Mouse (Mus musculus): ENCODE results near the gene Palm2. TPM values are rescaled to one million over a fixed set of nuclear protein-coding genes. Genes with fewer than 3 reads are reported as not detected.
A peak's percentile ranks its signal among the peaks of the same experiment; 100 is the strongest.

Gene Palm2
- polyA plus RNA-seq, 1 experiment from 2014 or later = 29.0 TPM

DNA sequence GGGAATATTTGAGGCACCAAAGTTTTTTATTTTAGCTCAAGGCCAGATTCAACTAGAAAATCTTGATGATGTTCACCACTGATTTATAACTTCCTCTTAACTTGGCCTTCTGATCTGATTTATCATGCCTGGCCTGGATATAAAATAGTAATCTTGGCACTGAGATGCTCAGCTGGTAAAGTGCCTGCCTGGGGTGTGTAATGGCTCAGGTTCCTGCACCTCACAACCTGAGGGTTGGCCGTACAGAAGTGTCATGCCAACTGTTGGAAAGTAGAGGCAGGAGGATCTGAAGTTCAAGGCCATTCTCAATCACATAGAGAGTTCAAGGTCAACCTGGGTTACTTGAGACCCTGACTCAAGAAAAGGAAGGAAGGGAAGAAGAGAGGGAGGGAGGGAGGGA lies 191.3 kb downstream of the Palm2 start:
- no peak for ATAC-seq (replicated peaks; ENCODE audit: insufficient number of reproducible peaks, low FRiP score, low TSS enrichment)
- Histone ChIP-seq H3K4me3 (ENCODE audit: low read depth, low read length) (no peak overlapping the region), H3K36me3 (ENCODE audit: control insufficient read depth, insufficient read depth, low read length) (no peaks in the 10 kb centered on the region), H3K9me3 (replicated peaks; ENCODE audit: control insufficient read depth, low read length) (no peaks in the 10 kb centered on the region), H3K27me3 (ENCODE audit: control insufficient read depth, insufficient read depth, low read length) (no peaks in the 10 kb centered on the region), H3K9ac (ENCODE audit: low read depth, low read length) (no peak overlapping the region), H3K4me2 (no peak overlapping the region), H3K27ac (ENCODE audit: low read depth, low read length) (no peak overlapping the region), H3K4me1 (ENCODE audit: control insufficient read depth, insufficient read depth, low read length) (peaks cover 22% of the 10 kb centered on the region)
- 75% methylated on average over 1 of the region's 1 CpGs for WGBS (ENCODE audit: insufficient replicate concordance)

DNA sequence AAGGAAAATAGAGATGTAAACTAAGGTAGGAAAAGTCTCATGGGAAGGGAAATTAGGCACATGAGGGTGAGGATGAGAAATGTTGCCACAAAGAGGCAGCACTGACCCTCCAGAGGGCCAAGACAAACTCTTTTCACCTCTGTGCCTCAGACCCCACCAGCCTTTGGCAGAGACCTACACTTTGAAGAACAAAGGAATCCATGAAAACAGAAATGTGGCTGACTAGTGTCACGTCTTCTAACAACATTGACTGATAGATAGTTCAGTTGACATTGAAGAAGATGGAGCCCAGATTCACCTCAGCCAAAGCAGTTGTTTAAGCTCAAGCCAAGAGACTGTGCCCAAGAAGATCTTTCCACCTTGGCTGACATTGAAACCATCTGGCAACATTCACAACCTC lies 191.7 kb downstream of the Palm2 start:
- 62% methylated on average over 1 of the region's 1 CpGs for WGBS (ENCODE audit: insufficient replicate concordance)
- no peaks in the 10 kb centered on the region for H3K36me3 ChIP-seq (ENCODE audit: control insufficient read depth, insufficient read depth, low read length)
- no peak for ATAC-seq (replicated peaks; ENCODE audit: insufficient number of reproducible peaks, low FRiP score, low TSS enrichment)
- H3K27ac ChIP-seq (ENCODE audit: low read depth, low read length) = no peak overlapping the region
- H3K4me1 ChIP-seq (ENCODE audit: control insufficient read depth, insufficient read depth, low read length) = peaks cover 25% of the 10 kb centered on the region
- no peak overlapping the region for H3K4me3 ChIP-seq (ENCODE audit: low read depth, low read length)
- H3K9ac ChIP-seq (ENCODE audit: low read depth, low read length) = no peak overlapping the region
- no peaks in the 10 kb centered on the region for H3K27me3 ChIP-seq (ENCODE audit: control insufficient read depth, insufficient read depth, low read length)
- no peaks in the 10 kb centered on the region for H3K9me3 ChIP-seq (replicated peaks; ENCODE audit: control insufficient read depth, low read length)
- H3K4me2 ChIP-seq = no peak overlapping the region

DNA sequence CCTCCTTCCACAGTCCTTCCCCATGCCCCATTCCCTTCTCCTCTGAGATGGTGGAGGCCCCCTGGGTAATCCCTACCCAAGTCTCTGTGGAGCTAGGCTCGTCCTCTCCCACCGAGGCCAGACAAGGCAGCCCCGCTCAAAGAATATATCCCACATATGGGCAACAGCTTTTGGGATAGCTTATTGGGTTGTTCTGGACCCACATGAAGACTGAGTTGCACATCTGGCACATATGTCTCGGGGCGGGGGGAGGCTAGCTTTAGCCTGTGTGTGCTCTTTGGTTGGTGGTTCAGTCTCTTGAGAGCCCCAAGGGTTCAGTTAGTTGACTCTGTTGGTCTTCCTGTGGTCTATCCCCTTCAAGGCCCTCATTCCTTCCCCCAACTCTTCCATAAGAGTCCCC lies 192.9 kb downstream of the Palm2 start:
- 74% methylated on average over 5 of the region's 5 CpGs for WGBS (ENCODE audit: insufficient replicate concordance)
- H3K4me1 ChIP-seq (ENCODE audit: control insufficient read depth, insufficient read depth, low read length) = peaks cover 30% of the 10 kb centered on the region
- H3K9ac ChIP-seq (ENCODE audit: low read depth, low read length) = no peak overlapping the region
- H3K4me2 ChIP-seq = no peak overlapping the region
- H3K27ac ChIP-seq (ENCODE audit: low read depth, low read length) = no peak overlapping the region
- no peaks in the 10 kb centered on the region for H3K9me3 ChIP-seq (replicated peaks; ENCODE audit: control insufficient read depth, low read length)
- no peaks in the 10 kb centered on the region for H3K27me3 ChIP-seq (ENCODE audit: control insufficient read depth, insufficient read depth, low read length)
- no peaks in the 10 kb centered on the region for H3K36me3 ChIP-seq (ENCODE audit: control insufficient read depth, insufficient read depth, low read length)
- H3K4me3 ChIP-seq (ENCODE audit: low read depth, low read length) = no peak overlapping the region
- ATAC-seq (replicated peaks; ENCODE audit: insufficient number of reproducible peaks, low FRiP score, low TSS enrichment) = no peak

DNA sequence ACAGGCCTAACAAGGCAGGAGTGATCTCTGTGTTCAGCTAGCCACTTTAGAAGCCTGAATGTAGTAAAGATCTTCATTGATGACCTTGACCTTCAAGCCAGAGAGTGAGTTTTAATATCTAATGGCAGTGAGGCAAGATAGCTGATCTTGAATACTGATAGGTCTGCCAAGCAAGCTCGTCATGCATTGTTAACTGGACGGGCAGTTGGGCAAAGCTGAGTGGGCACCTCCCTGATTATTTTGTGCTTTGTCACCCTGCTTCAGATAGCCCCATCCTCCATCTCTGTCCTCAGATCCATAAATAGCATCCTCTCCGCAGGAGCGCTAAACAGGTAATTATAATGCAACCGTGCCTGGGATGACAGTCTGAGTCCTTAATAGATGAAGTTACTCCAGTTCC lies 198.3 kb downstream of the Palm2 start:
- peaks cover 60% of the 10 kb centered on the region for H3K4me1 ChIP-seq (ENCODE audit: control insufficient read depth, insufficient read depth, low read length)
- H3K4me2 ChIP-seq = no peak overlapping the region
- 46% methylated on average over 5 of the region's 5 CpGs for WGBS (ENCODE audit: insufficient replicate concordance)
- H3K27me3 ChIP-seq (ENCODE audit: control insufficient read depth, insufficient read depth, low read length) = no peaks in the 10 kb centered on the region
- H3K9me3 ChIP-seq (replicated peaks; ENCODE audit: control insufficient read depth, low read length) = no peaks in the 10 kb centered on the region
- H3K9ac ChIP-seq (ENCODE audit: low read depth, low read length) = no peak overlapping the region
- ATAC-seq (replicated peaks; ENCODE audit: insufficient number of reproducible peaks, low FRiP score, low TSS enrichment) = no peak
- H3K4me3 ChIP-seq (ENCODE audit: low read depth, low read length) = no peak overlapping the region
- 0 out of 2 replicates have a peak overlapping the region, but pooled peaks have one; percentile 24 for H3K27ac ChIP-seq (ENCODE audit: low read depth, low read length)
- no peaks in the 10 kb centered on the region for H3K36me3 ChIP-seq (ENCODE audit: control insufficient read depth, insufficient read depth, low read length)

DNA sequence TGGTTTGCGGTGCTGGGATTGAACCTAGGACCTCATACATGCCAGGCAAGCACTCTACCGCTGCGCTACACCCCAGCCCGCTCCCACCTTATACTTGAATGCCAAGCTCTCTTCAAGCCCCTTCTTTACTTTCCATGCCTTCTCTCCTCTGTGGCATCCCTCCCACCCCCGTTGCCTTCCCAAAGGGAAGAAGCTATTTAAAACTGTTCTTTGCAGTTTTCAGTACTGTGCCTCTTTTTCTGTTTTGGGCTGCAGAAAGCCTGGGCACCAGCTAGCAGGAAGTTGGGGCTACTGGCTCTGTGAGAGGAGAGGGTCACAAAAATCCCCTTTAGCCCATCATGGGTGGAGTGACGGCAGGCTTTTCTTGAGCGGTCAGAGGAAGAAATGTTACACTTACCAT lies 199.0 kb downstream of the Palm2 start:
- Histone ChIP-seq H3K9me3 (replicated peaks; ENCODE audit: control insufficient read depth, low read length) (no peaks in the 10 kb centered on the region), H3K9ac (ENCODE audit: low read depth, low read length) (no peak overlapping the region), H3K4me1 (ENCODE audit: control insufficient read depth, insufficient read depth, low read length) (peaks cover 64% of the 10 kb centered on the region), H3K36me3 (ENCODE audit: control insufficient read depth, insufficient read depth, low read length) (no peaks in the 10 kb centered on the region), H3K27me3 (ENCODE audit: control insufficient read depth, insufficient read depth, low read length) (no peaks in the 10 kb centered on the region), H3K4me2 (no peak overlapping the region), H3K4me3 (ENCODE audit: low read depth, low read length) (no peak overlapping the region), H3K27ac (ENCODE audit: low read depth, low read length) (0 out of 2 replicates have a peak overlapping the region, but pooled peaks have one; percentile 6)
- no peak for ATAC-seq (replicated peaks; ENCODE audit: insufficient number of reproducible peaks, low FRiP score, low TSS enrichment)
- 92% methylated on average over 7 of the region's 7 CpGs for WGBS (ENCODE audit: insufficient replicate concordance)

DNA sequence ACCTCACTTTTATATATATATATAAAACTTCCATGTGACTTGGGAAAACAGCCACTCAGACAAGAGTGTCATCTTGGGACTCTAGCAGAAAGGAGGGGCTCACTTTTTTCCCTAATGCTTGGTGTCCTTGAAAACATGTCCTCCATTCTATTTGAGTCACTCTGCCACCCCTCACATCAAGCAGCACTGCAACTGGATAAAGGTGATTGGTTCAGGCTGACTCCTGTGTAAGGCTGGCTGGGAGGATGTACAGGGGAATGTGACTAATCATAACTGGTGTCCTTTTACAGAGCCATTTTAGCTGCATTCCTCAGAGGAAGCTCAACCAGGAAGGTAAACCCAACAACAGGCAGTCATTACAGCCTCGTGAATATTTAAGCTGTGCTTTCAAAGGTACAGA lies 200.9 kb downstream of the Palm2 start:
- H3K9me3 ChIP-seq (replicated peaks; ENCODE audit: control insufficient read depth, low read length) = no peaks in the 10 kb centered on the region
- 55% methylated on average over 1 of the region's 1 CpGs for WGBS (ENCODE audit: insufficient replicate concordance)
- H3K9ac ChIP-seq (ENCODE audit: low read depth, low read length) = no peak overlapping the region

DNA sequence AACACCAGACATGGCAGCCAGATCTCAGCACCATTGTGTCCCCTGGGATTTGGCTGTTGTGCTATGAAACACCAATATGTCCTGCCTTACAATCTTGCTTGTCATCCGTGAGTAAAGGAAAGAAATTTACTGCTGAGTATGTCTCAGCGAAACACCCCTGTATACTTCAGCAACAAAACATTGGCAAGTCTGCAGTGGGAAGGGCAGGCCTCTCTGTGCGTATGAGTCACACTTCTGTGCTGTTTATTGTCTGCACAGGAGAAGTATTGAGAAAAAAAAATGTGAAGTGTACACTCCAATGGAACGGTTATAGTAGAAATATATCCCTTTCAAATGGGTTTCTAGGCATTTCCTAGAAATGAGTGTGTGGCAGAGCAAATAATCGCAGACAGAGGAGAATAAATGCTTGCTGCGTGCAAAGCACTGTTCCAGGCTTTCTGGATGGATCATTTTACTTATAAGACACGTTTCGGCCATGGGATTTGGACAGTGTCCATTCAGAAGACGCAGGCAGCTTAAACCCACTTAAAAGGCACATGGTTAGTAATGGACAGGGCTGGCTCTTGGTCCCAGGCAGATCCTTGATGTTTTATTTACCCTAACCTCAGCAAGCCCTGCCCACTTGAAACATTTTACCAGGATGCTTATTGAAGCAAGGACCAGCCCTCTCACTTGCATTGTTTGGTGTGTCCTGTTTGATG lies 202.9 kb downstream of the Palm2 start:
- Histone ChIP-seq H3K4me1 (ENCODE audit: control insufficient read depth, insufficient read depth, low read length) (peaks cover 72% of the 10 kb centered on the region), H3K27ac (ENCODE audit: low read depth, low read length) (no peak overlapping the region)

More for the DNA sequence above, 200.9 kb downstream of the Palm2 start:
- Histone ChIP-seq H3K4me1 (ENCODE audit: control insufficient read depth, insufficient read depth, low read length) (peaks cover 80% of the 10 kb centered on the region), H3K4me2 (no peak overlapping the region), H3K27ac (ENCODE audit: low read depth, low read length) (peak overlapping the region; percentile 46; the same call in 1 of the 2 replicates), H3K4me3 (ENCODE audit: low read depth, low read length) (no peak overlapping the region), H3K36me3 (ENCODE audit: control insufficient read depth, insufficient read depth, low read length) (no peaks in the 10 kb centered on the region), H3K27me3 (ENCODE audit: control insufficient read depth, insufficient read depth, low read length) (no peaks in the 10 kb centered on the region)
- ATAC-seq (replicated peaks; ENCODE audit: insufficient number of reproducible peaks, low FRiP score, low TSS enrichment) = no peak

DNA sequence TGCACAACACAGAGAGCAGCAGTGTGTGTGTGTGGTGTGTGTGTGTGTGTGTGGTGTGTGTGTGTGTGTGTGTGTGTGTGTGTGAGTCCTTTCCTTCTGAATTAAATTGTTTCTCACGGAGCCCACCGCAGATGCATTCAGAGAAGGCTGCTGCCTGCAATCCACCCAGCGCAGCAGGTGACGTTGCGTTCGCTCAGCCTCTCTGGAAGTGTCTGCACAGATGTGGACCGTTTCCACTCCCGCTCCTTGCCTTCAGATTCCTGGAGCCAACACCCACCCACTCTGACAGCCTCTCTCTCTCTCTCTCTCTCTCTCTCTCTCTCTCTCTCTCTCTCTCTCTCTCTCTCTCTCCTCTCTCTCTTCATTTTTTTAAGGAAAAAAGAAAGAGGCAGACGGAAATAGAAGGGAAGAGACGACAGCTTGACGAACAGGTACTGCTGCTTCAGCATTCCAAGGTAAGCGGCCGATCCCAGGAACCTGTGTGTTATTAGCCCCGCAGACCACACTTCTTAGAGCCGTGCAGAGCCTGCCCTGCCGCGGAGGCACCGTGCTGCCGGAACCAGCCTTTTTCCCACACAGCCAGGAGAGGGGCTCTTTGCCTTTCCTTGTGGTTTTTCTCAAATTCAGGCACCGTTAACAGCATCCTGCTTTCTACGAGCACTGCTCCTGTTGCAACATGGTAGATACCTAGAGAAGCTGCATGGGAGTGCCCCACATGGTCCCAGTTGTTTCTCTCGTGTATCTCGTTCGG lies 203.8 kb downstream of the Palm2 start:
- ATAC-seq (replicated peaks; ENCODE audit: insufficient number of reproducible peaks, low FRiP score, low TSS enrichment) = no peak
- Histone ChIP-seq H3K4me2 (peak overlapping the region; percentile 38), H3K4me1 (ENCODE audit: control insufficient read depth, insufficient read depth, low read length) (peaks cover 64% of the 10 kb centered on the region), H3K27me3 (ENCODE audit: control insufficient read depth, insufficient read depth, low read length) (no peaks in the 10 kb centered on the region), H3K9ac (ENCODE audit: low read depth, low read length) (peak overlapping the region; percentile 39; the same call in 1 of the 2 replicates), H3K27ac (ENCODE audit: low read depth, low read length) (peak overlapping the region; percentile 46; the same call in 1 of the 2 replicates), H3K4me3 (ENCODE audit: low read depth, low read length) (0 out of 2 replicates have a peak overlapping the region, but pooled peaks have one; percentile 12), H3K9me3 (replicated peaks; ENCODE audit: control insufficient read depth, low read length) (no peaks in the 10 kb centered on the region), H3K36me3 (ENCODE audit: control insufficient read depth, insufficient read depth, low read length) (no peaks in the 10 kb centered on the region)
- 34% methylated on average over 23 of the region's 24 CpGs for WGBS (ENCODE audit: insufficient replicate concordance)

More for the DNA sequence above, 202.9 kb downstream of the Palm2 start:
- Histone ChIP-seq H3K36me3 (ENCODE audit: control insufficient read depth, insufficient read depth, low read length) (no peaks in the 10 kb centered on the region), H3K27me3 (ENCODE audit: control insufficient read depth, insufficient read depth, low read length) (no peaks in the 10 kb centered on the region), H3K9me3 (replicated peaks; ENCODE audit: control insufficient read depth, low read length) (no peaks in the 10 kb centered on the region), H3K4me2 (no peak overlapping the region), H3K4me3 (ENCODE audit: low read depth, low read length) (no peak overlapping the region), H3K9ac (ENCODE audit: low read depth, low read length) (no peak overlapping the region)
- 76% methylated on average over 9 of the region's 9 CpGs for WGBS (ENCODE audit: insufficient replicate concordance)
- no peak for ATAC-seq (replicated peaks; ENCODE audit: insufficient number of reproducible peaks, low FRiP score, low TSS enrichment)
